Mouse (Mus musculus): ENCODE measurements around the gene Dock4.

Dock4 gene

GRCm38 (mm10) chr12:40462693-40463235 lies 17.0 kb downstream of the Dock4 start:
- DNase-seq (ENCODE audit: low spot score in 2 of 2): no peak

- no peak for DNase-seq (ENCODE audit: low spot score in 2 of 2)
Observed at GRCm38 (mm10) chr12:40463828-40464227, 18.1 kb downstream of the Dock4 start.

DNA sequence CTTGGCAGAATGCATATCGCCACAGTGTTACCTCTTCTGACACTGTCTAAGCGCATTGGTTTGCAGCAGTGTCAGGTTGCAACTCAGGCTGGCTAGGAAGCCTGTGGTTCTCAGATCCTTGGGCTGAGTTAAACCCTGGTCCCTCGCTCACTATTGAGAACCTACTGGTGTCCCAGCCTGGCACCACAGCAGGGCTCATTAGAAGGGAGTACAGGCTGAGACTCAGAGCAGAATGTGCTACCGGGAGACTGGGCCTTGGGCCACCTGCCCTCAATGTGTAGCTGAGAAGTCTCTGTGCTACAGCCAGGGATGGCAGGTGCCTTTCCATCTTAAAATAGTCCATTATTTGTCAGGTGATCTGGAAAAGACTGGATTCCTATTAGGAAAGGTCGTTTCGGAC lies 18.5 kb downstream of the Dock4 start:
- DNase-seq (ENCODE audit: low spot score in 2 of 2): peak in 1 of 2 experiments; percentile 21

DNA sequence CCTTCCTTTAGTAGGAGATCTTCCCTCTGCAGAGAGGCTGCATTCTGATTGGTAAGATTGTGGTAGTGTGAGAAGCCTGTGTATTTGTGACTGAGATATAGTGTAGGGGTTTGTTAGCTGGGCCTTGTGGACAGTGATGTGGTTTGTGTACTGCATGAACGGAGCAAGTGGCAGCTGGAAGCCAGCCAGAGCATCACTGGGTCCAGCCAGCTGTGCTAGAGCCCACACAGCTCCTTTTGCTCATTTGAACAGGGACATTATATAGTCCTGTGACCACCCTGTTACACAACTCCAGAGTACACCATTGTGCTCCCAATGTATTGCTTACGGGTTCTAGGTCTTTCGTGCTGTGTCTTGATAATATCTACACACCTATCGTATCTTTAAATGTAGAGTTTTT lies 22.5 kb downstream of the Dock4 start:
- DNase-seq (ENCODE audit: low spot score in 2 of 2): no peak

DNA sequence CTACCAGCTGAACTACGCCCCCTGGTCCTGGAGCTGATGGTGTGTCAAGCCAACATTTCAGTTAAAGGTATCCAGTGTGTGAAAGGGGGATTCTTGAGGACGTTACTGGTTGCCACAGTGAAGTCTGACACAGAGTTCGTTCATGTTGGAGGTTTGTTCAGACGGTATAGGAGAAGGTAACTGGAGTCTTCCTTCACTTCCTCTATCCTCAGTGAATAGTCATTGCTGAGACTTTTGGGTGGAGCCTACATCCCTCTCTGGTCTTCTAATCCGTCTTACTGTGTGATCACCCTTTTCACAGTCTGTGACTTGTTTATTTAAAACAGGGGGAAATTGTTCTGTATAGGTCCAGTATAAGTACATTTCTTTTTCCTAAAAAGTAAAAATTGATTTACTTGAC lies 23.3 kb downstream of the Dock4 start:
- no peak for DNase-seq (ENCODE audit: low spot score in 2 of 2)

- peak; percentile 37 to 55 for DNase-seq (ENCODE audit: low spot score in 2 of 2)
Observed at GRCm38 (mm10) chr12:40471649-40472399, 26.1 kb downstream of the Dock4 start.

GRCm38 (mm10) chr12:40473709-40474108 lies 28.0 kb downstream of the Dock4 start:
- no peak for DNase-seq (ENCODE audit: low spot score in 2 of 2)

- peak in 1 of 2 experiments; percentile 34 for DNase-seq (ENCODE audit: low spot score in 2 of 2)
Observed at GRCm38 (mm10) chr12:40477621-40478452, 32.1 kb downstream of the Dock4 start.

DNA sequence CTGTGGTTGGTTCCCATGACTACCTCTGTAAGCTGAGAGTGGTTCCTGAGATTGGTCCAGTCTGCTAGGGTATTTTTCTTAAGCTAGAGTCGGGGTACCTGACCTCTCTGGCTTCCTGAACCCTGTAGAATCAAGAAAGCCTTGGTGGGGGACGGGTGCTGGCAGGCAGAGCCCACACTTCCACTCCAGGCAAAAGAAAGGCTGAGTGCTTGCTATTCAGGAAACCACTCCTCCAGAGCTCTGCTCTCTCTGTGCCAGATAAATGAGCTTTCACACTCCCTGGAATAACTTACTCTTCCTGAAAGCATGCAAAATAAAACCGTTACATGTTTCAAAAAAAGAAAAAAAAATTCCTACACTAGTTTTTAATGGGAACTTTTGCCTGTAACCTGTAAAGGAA lies 38.5 kb downstream of the Dock4 start:
- peak in 1 of 2 experiments; percentile 33 for DNase-seq (ENCODE audit: low spot score in 2 of 2)

DNA sequence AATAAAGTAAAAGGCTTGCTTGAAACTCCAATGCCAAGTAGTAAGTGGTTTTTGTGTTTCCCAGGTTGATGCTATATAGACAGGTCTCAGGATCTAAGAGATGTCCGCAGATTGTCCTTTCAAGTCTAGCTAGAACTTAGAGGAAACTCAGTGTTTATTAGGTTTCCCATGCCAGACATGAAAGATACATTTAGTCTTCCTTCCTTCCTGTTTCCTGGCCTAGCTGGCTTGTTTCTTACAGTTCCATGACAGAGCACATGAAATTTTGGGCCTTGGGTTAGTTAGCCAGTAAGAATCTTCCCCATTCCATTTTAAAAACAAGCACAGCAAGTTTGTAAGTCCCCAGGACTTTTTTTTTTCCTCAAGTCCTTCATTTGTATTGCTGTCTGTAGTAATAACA lies 39.5 kb downstream of the Dock4 start:
- no peak for DNase-seq (ENCODE audit: low spot score in 2 of 2)

DNA sequence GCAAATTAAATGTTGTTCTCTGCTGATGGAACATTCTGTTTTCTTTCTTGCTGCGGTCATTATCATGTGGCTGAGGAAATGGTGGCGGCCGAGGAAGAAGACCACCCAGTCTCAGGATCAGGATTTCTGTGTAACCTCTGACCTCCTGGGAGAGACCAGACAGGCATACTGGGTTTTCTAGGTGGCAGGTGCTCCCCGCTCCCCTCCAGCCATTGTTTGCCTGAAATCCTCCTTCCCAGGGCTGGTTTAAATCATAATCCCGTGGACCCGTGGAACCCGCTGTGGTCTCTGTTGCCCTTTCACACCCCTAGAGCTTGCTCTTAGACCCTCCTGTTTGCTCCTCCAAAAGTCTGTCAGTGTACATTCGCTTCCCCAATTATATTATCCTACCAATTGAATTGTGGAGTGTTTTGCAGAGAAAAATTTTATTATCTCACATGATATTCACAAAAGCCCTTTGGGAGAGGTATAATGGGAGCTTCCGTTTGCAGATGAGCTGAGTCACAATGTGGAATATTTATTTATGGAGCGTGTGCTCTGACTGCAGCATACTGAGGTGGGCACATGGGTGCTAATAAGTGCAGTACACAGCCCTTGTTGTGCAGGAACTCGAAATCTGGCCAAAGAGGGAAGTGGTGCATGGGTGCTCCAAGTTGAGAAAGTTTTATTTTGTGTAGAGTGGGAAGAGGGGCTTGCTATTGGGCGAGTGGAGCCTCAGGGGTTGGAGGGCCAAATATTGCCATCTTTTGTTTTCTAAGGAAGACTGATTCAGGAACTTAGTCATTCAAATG lies 40.5 kb downstream of the Dock4 start:
- DNase-seq (ENCODE audit: low spot score in 2 of 2): no peak

DNA sequence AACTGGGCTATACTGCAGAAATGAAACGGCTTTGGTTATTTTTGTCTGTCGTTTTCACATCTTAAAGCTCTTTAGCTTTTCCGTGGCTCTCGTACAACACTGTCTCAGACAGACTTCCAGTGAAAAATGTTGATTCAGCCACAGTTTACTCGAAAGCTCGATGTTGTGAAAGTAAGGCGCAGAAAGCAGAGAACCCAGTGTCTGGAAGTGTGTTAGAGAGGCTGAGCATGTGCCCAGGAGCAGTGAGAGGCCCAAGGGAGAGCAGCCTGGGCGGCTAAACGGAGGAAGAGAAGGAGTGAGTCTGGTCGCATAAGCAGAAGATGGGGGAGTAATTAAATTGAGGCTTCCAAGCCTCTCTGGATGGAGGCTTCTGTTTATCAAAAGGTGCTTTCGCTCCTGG lies 50.6 kb downstream of the Dock4 start:
- no peak for DNase-seq (ENCODE audit: low spot score in 2 of 2)

GRCm38 (mm10) chr12:40497806-40498205 lies 52.1 kb downstream of the Dock4 start:
- no peak for DNase-seq (ENCODE audit: low spot score in 2 of 2)

- no peak for DNase-seq (ENCODE audit: low spot score in 2 of 2)
Observed at GRCm38 (mm10) chr12:40498250-40498671, 52.5 kb downstream of the Dock4 start.

GRCm38 (mm10) chr12:40498928-40499626 lies 53.3 kb downstream of the Dock4 start:
- DNase-seq (ENCODE audit: low spot score in 2 of 2): peak; percentile 39 to 52

GRCm38 (mm10) chr12:40499627-40500329 lies 54.0 kb downstream of the Dock4 start:
- DNase-seq (ENCODE audit: low spot score in 2 of 2): peak; percentile 77 to 83

- DNase-seq (ENCODE audit: low spot score in 2 of 2): no peak
Observed at GRCm38 (mm10) chr12:40501141-40501540, 55.4 kb downstream of the Dock4 start.

GRCm38 (mm10) chr12:40503520-40503919 lies 57.8 kb downstream of the Dock4 start:
- no peak for DNase-seq (ENCODE audit: low spot score in 2 of 2)

GRCm38 (mm10) chr12:40504687-40505086 lies 58.9 kb downstream of the Dock4 start:
- DNase-seq (ENCODE audit: low spot score in 2 of 2): peak; percentile 54 to 63

DNA sequence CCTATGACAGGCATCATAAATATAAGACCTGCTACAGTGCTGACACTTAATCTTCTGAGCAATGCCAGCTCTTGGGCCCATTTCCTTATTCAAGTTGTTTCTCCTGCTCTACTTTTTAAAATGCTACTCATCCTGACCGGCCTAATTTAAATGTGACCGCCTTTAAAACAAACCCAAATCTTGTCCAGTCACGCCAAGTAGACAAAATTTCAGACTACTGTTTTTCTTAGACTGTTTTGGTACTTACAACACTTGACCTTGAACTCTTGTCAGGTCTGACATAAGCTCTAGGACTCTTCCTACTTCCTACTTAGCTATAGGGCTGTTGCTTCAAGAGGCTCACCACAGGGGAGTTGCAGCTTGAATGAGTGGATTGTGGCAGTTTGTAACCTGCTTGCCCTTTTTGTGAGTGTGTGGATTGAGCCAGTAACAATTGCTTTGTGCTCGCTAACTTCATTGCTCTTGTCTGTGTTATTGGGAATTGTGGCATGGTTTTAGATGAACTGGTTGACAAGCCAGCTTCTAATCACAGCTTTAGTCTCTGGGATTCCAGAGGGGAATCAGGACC lies 62.2 kb downstream of the Dock4 start:
- no peak for DNase-seq (ENCODE audit: low spot score in 2 of 2)

Data from heart, adult 9 months (tissue).